Mouse (Mus musculus) midbrain, embryonic 12.5 days (tissue): Measurements from ENCODE around the gene Flt3l. TPM values are rescaled to one million over a fixed set of nuclear protein-coding genes. Genes with fewer than 3 reads are reported as not detected.

Experiments used
- ATAC-seq: fragments of 200-750 bp; cut with Nextera tagmentation; 2 replicates; pipeline ENCODE4 v1.8.0; 2017; ENCODE audit warnings: low read depth, moderate TSS enrichment, moderate library complexity; ENCODE audit not compliant: low FRiP score
- H3K27ac ChIP-seq: fragments of 300-500 bp; sonication (generic); replicated peaks from 2 replicates; pipeline ENCODE4 v1.5.1; 2016; ENCODE audit warnings: mild to moderate bottlenecking
- H3K27me3 ChIP-seq: fragments of 300-500 bp; sonication (generic); 2 replicates; pipeline ENCODE4 v1.6.1; 2016; ENCODE audit warnings: mild to moderate bottlenecking
- H3K36me3 ChIP-seq: fragments of 300-500 bp; sonication (generic); 2 replicates; pipeline ENCODE4 v1.6.1; 2016
- H3K4me1 ChIP-seq: fragments of 300-500 bp; sonication (generic); 2 replicates; pipeline ENCODE4 v1.6.1; 2016
- H3K4me2 ChIP-seq: fragments of 300-500 bp; sonication (generic); replicated peaks from 2 replicates; pipeline ENCODE4 v1.6.1; 2016; ENCODE audit warnings: mild to moderate bottlenecking, moderate library complexity
- H3K4me3 ChIP-seq: fragments of 300-500 bp; sonication (generic); 2 replicates; pipeline ENCODE4 v1.5.1; 2016; ENCODE audit warnings: mild to moderate bottlenecking
- H3K9ac ChIP-seq: fragments of 300-500 bp; sonication (generic); replicated peaks from 2 replicates; pipeline ENCODE4 v1.6.1; 2016; ENCODE audit warnings: mild to moderate bottlenecking, moderate library complexity
- H3K9me3 ChIP-seq: fragments of 300-500 bp; sonication (generic); 2 replicates; pipeline ENCODE4 v1.6.1; 2016; ENCODE audit warnings: mild to moderate bottlenecking
- WGBS: fragments of 180-500 bp; shearing (Covaris S2); methylation state at CpG from one replicate; pipeline ENCODE4 v1.1.7; 2016; 5-methylcytosine and 5-hydroxymethylcytosine counted together
- microRNA counts: library from miRNA; unstranded; fragments of <30 nt; microRNA quantifications from one replicate; lab custom pipeline; 2017
- microRNA-seq: library from miRNA; unstranded; fragments of <30 nt; microRNA quantifications from one replicate; pipeline ENCODE4, GENCODE M21; 2017
- polyA plus RNA-seq: library from polyadenylated mRNA; unstranded; fragments of >200 nt; fragmentation: Nextera tagmentation; extraction: Ambion mirVana; gene quantifications from 2 replicates; pipeline ENCODE4 v1.2.1, GENCODE M21; 2016

Flt3l gene
- polyA plus RNA-seq, 1 experiment from 2014 or later: 1.2 TPM

- Histone ChIP-seq H3K36me3 (peaks cover 12% of the 10 kb centered on the region), H3K4me2 (peak overlapping the region; percentile 74), H3K4me1 (peaks cover 10% of the 10 kb centered on the region), H3K4me3 (peak overlapping the region; percentile 50), H3K27me3 (peaks cover 14% of the 10 kb centered on the region; the same call in 1 of the 2 replicates), H3K9me3 (no peaks in the 10 kb centered on the region), H3K9ac (peak overlapping the region; percentile 58), H3K27ac (no peak overlapping the region)
- ATAC-seq: peak; percentile 55
- 15% methylated on average over 35 of the region's 35 CpGs for WGBS
Observed at GRCm38 (mm10) chr7:45091001-45091990, 44.9 kb downstream of the Flt3l start.

DNA sequence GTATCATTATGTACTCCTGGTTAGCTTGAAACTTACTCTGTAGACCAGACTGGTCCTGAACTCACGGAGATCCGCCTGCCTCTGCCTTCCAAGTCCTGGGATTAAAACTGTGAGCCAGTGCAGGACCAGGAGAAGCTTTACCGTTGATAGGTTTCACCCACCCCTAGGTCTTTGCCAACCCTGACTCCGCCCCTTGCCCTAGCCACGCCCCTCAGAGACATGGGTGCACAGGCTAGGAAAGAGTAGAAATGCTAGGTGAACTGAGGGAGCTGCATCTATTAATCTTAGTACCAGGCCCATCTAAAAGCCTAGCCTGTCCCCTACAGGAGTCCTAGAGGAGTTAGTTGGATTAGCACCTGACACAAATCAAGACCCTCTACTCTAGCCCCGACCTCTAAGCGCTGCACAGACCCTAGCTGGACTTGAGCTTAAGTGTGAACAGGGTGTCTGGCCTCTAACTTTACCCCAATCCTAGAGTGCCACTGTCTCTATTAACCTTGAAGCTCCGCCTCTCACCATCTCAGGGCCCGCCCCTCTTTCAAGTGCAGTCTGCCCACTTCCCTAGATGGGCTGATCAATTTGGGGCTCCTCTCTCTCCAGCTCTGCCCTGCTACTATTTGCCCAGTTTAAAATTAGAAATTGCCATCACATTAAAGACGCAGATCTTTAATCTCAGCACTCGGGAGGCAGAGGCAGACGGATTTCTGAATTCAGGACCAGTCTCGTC, 45.8 kb downstream of the Flt3l start:
- 0 out of 2 replicates have a peak overlapping the region, but pooled peaks have one; percentile 74 for H3K4me2 ChIP-seq

GRCm38 (mm10) chr7:45088597-45088996, 47.6 kb downstream of the Flt3l start:
- no peak overlapping the region for H3K4me2 ChIP-seq
- H3K4me3 ChIP-seq: no peak overlapping the region
- H3K9me3 ChIP-seq: no peaks in the 10 kb centered on the region

More for the DNA sequence above, 45.8 kb downstream of the Flt3l start:
- H3K27me3 ChIP-seq: peaks cover 14% of the 10 kb centered on the region; the same call in 1 of the 2 replicates
- peaks cover 19% of the 10 kb centered on the region for H3K36me3 ChIP-seq
- 83% methylated on average over 13 of the region's 13 CpGs for WGBS
- H3K4me1 ChIP-seq: peaks cover 10% of the 10 kb centered on the region
- no peak for ATAC-seq
- no peak overlapping the region for H3K27ac ChIP-seq
- H3K9ac ChIP-seq: no peak overlapping the region
- no peak overlapping the region for H3K4me3 ChIP-seq
- no peaks in the 10 kb centered on the region for H3K9me3 ChIP-seq

DNA sequence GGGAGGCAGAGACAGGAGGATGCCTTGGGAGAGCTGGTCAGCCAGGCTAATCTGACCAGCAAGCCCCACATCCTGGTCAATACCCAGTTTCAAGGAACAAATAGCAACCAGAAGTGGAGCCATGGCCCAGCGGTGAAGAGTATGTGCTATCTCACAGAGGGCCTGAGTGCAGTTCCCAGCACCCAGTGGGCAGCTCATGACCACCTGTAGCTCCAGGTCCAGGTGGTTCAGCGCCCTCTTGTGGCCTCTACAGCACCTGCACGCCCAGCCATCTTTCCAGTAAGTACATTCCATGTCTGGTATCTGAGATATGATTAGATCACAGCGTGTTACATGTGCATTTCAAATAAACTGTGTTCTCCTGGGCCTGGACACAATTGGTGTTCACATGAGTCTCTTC, 50.1 kb downstream of the Flt3l start:
- WGBS: 80% methylated on average over 4 of the region's 4 CpGs
- no peak for ATAC-seq
- H3K36me3 ChIP-seq: peaks cover 35% of the 10 kb centered on the region

More at GRCm38 (mm10) chr7:45088597-45088996, 47.6 kb downstream of the Flt3l start:
- peaks cover 14% of the 10 kb centered on the region; the same call in 1 of the 2 replicates for H3K27me3 ChIP-seq
- 93% methylated on average over 17 of the region's 17 CpGs for WGBS
- H3K9ac ChIP-seq: no peak overlapping the region
- H3K4me1 ChIP-seq: peaks cover 10% of the 10 kb centered on the region
- ATAC-seq: no peak
- no peak overlapping the region for H3K27ac ChIP-seq
- H3K36me3 ChIP-seq: peaks cover 26% of the 10 kb centered on the region

GRCm38 (mm10) chr7:45083300-45083890, 52.8 kb downstream of the Flt3l start:
- Histone ChIP-seq H3K9ac (no peak overlapping the region), H3K27ac (no peak overlapping the region; the same call in 1 of the 2 replicates), H3K4me3 (no peak overlapping the region), H3K27me3 (no peaks in the 10 kb centered on the region), H3K4me2 (no peak overlapping the region), H3K9me3 (no peaks in the 10 kb centered on the region), H3K36me3 (peaks cover 33% of the 10 kb centered on the region), H3K4me1 (no peaks in the 10 kb centered on the region)
- ATAC-seq: no peak
- WGBS: 83% methylated on average over 22 of the region's 22 CpGs

More for the DNA sequence above, 50.1 kb downstream of the Flt3l start:
- no peak overlapping the region for H3K27ac ChIP-seq
- H3K9me3 ChIP-seq: no peaks in the 10 kb centered on the region
- 0 out of 2 replicates have a peak, but pooled peaks cover 1% of the 10 kb centered on the region for H3K27me3 ChIP-seq
- no peak overlapping the region for H3K4me2 ChIP-seq
- H3K9ac ChIP-seq: no peak overlapping the region
- H3K4me3 ChIP-seq: no peak overlapping the region
- H3K4me1 ChIP-seq: peaks cover 2% of the 10 kb centered on the region

DNA sequence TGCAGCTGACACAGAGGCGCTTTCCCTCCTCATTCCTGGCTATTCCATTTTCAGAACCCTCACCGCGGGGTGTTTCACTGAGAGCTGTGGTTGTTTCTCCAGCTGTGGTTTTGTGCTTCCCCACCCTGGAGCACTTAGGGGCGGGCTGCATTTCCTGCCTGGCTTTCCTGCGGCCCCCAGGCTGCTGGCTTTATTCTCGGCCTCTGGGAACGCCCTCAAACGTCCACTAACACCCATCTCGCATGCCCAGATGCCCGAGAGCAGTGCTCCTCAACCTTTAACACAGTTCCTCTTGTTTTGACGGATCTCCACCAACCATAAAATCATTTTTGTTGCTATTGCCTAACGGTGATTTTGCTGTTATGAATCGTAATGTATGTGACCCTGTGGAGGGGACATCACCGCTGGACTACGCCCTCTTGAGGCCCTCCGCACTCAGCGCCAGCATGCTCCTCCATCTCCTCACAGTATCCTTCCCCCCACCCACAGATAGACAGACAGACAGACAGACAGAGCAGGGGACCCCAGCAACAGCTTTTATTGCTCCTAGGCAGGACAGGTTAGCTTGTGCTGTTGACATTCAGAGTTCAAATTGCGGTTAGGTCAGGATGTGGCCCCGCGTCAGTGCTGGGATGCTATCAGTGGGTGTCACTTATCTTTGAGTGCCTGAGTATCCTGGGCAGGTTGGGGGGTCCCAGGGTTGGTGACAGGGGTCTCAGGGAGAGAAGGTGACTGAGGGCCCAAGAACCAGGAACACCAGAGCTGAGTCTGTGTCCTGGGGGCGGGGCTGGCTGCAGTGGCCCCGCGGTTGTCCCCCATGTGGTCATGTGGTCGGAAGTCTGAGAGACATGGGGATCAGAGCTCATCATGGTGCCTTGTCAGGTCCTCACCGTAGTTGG, 53.6 kb downstream of the Flt3l start:
- H3K4me1 ChIP-seq: no peaks in the 10 kb centered on the region
- WGBS: 76% methylated on average over 25 of the region's 25 CpGs
- H3K27ac ChIP-seq: no peak overlapping the region; the same call in 1 of the 2 replicates
- H3K4me2 ChIP-seq: no peak overlapping the region
- H3K27me3 ChIP-seq: no peaks in the 10 kb centered on the region
- no peak for ATAC-seq
- no peak overlapping the region for H3K9ac ChIP-seq
- H3K4me3 ChIP-seq: no peak overlapping the region
- no peaks in the 10 kb centered on the region for H3K9me3 ChIP-seq
- peaks cover 34% of the 10 kb centered on the region for H3K36me3 ChIP-seq

GRCm38 (mm10) chr7:45081016-45081415, 55.2 kb downstream of the Flt3l start:
- WGBS: 44% methylated on average over 5 of the region's 5 CpGs
- no peak for ATAC-seq
- Histone ChIP-seq H3K9ac (no peak overlapping the region), H3K27me3 (no peaks in the 10 kb centered on the region), H3K9me3 (no peaks in the 10 kb centered on the region), H3K4me1 (no peaks in the 10 kb centered on the region), H3K4me2 (no peak overlapping the region), H3K36me3 (peaks cover 39% of the 10 kb centered on the region), H3K4me3 (no peak overlapping the region), H3K27ac (no peak overlapping the region)

- ATAC-seq: peak; percentile 42
- WGBS: under 1% methylated on average over 10 of the region's 10 CpGs
- no peaks in the 10 kb centered on the region for H3K4me1 ChIP-seq
- H3K36me3 ChIP-seq: peaks cover 44% of the 10 kb centered on the region
- no peaks in the 10 kb centered on the region for H3K27me3 ChIP-seq
- no peak overlapping the region for H3K4me2 ChIP-seq
- H3K9ac ChIP-seq: no peak overlapping the region
- no peaks in the 10 kb centered on the region for H3K9me3 ChIP-seq
- no peak overlapping the region for H3K4me3 ChIP-seq
- no peak overlapping the region for H3K27ac ChIP-seq
Observed at GRCm38 (mm10) chr7:45079856-45080255, 56.4 kb downstream of the Flt3l start.

MicroRNAs encoded within 50 kb of the gene (microRNA counts, 519-probe panel; counts per million panel counts)
- microRNA mmu-miR-150 (lab: Ali Mortazavi, UCI): 3,277 counts per million, percentile 13 among the panel's probes with 10 or more counts

Small RNA genes lying within 50 kb of the gene (microRNA-seq; reads per million reads assigned to microRNA genes)
- 19.7 reads per million, percentile 32 among the genes with 10 or more reads in this experiment for gene Mir150
- 14.9 reads per million, percentile 31 among the genes with 10 or more reads in this experiment for gene Mir5121
- not detected for gene Mir7055

Other genes with a start within 250 kb of the Flt3l start
- 177 and 180 TPM in 2 replicates for gene Med25, start 243.7 kb downstream of the Flt3l start, polyA plus RNA-seq
- gene Fuz, start 240.4 kb downstream of the Flt3l start, polyA plus RNA-seq: 25.8 and 29.7 TPM in 2 replicates
- 91.0 and 92.9 TPM in 2 replicates for gene Ap2a1, start 206.9 kb downstream of the Flt3l start, polyA plus RNA-seq
- gene Tsks, start 193.2 kb downstream of the Flt3l start, polyA plus RNA-seq: 0.20 TPM in 1 of 2 replicates, not detected in the other
- gene Cpt1c, start 161.6 kb downstream of the Flt3l start, polyA plus RNA-seq: 40.6 and 43.7 TPM in 2 replicates
- gene Prmt1, start 149.9 kb downstream of the Flt3l start, polyA plus RNA-seq: 643 and 658 TPM in 2 replicates
- gene Irf3, start 138.8 kb downstream of the Flt3l start, polyA plus RNA-seq: 66.7 and 70.6 TPM in 2 replicates
- 50.5 and 54.7 TPM in 2 replicates for gene Bcl2l12, start 137.7 kb downstream of the Flt3l start, polyA plus RNA-seq
- gene Scaf1, start 120.1 kb downstream of the Flt3l start, polyA plus RNA-seq: 48.1 and 52.4 TPM in 2 replicates
- 15.6 and 17.3 TPM in 2 replicates for gene Rras, start 118.5 kb downstream of the Flt3l start, polyA plus RNA-seq
- 13.7 and 14.1 TPM in 2 replicates for gene Prr12, start 83.6 kb downstream of the Flt3l start, polyA plus RNA-seq
- 53.6 and 54.6 TPM in 2 replicates for gene Nosip, start 74.0 kb downstream of the Flt3l start, polyA plus RNA-seq
- gene Prrg2, start 73.8 kb downstream of the Flt3l start, polyA plus RNA-seq: 15.9 and 17.8 TPM in 2 replicates
- 106 and 151 TPM in 2 replicates for gene Rcn3, start 44.2 kb downstream of the Flt3l start, polyA plus RNA-seq
- 17.3 and 25.9 TPM in 2 replicates for gene Fcgrt, start 32.6 kb downstream of the Flt3l start, polyA plus RNA-seq
- 1,160 and 1,195 TPM in 2 replicates for gene Rps11, start 12.0 kb downstream of the Flt3l start, polyA plus RNA-seq
- gene Rpl13a, start 7.7 kb downstream of the Flt3l start, polyA plus RNA-seq: 1,022 and 1,026 TPM in 2 replicates
- 0.25 and 0.45 TPM in 2 replicates for gene Gm45713, start 201 bp downstream of the Flt3l start, polyA plus RNA-seq
- gene Pih1d1, start 17.9 kb upstream of the Flt3l start, polyA plus RNA-seq: 92.3 and 103 TPM in 2 replicates
- 38.0 and 39.4 TPM in 2 replicates for gene Aldh16a1, start 18.2 kb upstream of the Flt3l start, polyA plus RNA-seq
- gene Slc17a7, start 27.5 kb upstream of the Flt3l start, polyA plus RNA-seq: 0.61 and 1.0 TPM in 2 replicates
- not detected in 2 replicates for gene Gfy, start 43.1 kb upstream of the Flt3l start, polyA plus RNA-seq
- 1.3 and 2.4 TPM in 2 replicates for gene Pth2, start 44.6 kb upstream of the Flt3l start, polyA plus RNA-seq
- 0.63 and 0.75 TPM in 2 replicates for gene Ccdc155, start 68.5 kb upstream of the Flt3l start, polyA plus RNA-seq
- 1.0 and 1.4 TPM in 2 replicates for gene Dkkl1, start 75.7 kb upstream of the Flt3l start, polyA plus RNA-seq
- gene Tead2, start 79.3 kb upstream of the Flt3l start, polyA plus RNA-seq: 237 and 248 TPM in 2 replicates
- 1.3 and 1.7 TPM in 2 replicates for gene Cd37, start 102.7 kb upstream of the Flt3l start, polyA plus RNA-seq
- 0.14 TPM in 1 of 2 replicates, not detected in the other for gene Slc6a16, start 104.7 kb upstream of the Flt3l start, polyA plus RNA-seq
- not detected in 2 replicates for gene Slc6a21, start 141.1 kb upstream of the Flt3l start, polyA plus RNA-seq
- 7.9 and 8.2 TPM in 2 replicates for gene Trpm4, start 197.3 kb upstream of the Flt3l start, polyA plus RNA-seq
- gene Hrc, start 198.9 kb upstream of the Flt3l start, polyA plus RNA-seq: 0.24 TPM in 1 of 2 replicates, not detected in the other
- gene Ppfia3, start 230.6 kb upstream of the Flt3l start, polyA plus RNA-seq: 15.0 and 15.4 TPM in 2 replicates
- 2.6 and 2.9 TPM in 2 replicates for gene Lin7b, start 234.2 kb upstream of the Flt3l start, polyA plus RNA-seq